Mouse (Mus musculus) kidney, postnatal 14 days (tissue): ENCODE measurements at regions not wholly inside any gene's neighbourhood (a gene's known extent, or its start where the extent isn't known, plus 50 kb on each side); places are given as distances from the start of the nearest gene placed in this dataset.
"Not testable (repeated sequence)": the region's sequence is repeated elsewhere in the genome, so short reads cannot be mapped to it uniquely, and the experiment has no call there.

Experiments
- DNase-seq: peaks from one replicate; pipeline ENCODE4 v3.0.0; 2022; ENCODE audit warnings: mixed read lengths

DNA sequence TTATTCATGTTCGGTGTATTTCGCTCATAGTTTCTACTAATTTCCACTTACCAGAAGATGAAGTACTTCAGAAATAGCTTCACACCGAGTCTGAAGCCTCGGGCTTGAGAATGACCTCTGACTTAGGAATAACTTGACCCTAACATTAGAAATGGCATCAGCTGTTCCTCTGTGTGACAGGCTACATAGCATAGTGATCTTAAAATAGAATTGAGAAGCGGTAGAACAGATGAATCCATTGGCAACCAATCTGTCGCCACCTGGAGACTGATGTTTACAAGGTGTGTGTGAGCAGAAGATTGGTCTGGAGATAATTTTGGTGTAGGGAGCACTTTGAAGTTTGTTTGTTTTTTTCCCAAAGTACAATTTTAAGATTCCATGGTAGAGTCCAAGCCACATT lies 60.9 kb upstream of the Ahi1 start:
- no peak for DNase-seq

DNA sequence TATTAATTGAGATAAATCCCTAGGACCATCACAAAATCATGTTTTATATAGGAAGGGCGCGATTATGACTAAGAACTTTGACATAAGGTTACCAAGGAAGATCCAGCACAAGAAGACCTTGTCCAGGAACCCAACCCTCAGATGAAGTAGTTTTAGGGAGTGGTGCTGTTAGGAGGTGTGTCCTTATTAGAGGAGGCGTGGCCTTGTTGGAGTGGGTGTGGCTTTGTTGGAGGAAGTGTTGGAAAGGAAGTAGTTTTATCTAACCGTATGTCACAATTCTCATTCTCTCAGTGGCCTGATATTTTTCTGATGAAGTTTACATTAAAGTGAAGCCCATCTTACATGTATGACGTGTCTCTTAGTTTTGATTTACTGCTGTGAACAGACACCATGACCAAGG lies 68.7 kb upstream of the Ahi1 start:
- no peak for DNase-seq

DNA sequence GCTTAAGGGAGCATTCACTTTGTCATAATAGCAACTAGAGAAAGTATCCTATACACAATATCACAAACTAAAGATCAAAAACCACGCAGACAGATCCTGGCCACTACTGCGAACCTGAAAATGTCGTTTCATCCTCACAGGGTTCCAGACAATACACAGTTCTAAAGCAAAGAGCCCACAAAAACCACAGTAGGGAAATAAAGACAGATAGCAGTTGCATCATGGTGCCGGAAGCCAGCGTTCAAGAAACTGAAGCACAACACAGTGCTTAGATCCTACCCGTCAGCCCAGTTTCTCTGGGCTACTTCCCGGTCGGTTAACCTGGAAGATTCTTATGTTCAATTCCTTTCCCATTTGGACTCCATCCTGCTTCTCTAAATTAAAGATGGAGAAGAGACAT lies 69.7 kb upstream of the Ahi1 start:
- no peak for DNase-seq

DNA sequence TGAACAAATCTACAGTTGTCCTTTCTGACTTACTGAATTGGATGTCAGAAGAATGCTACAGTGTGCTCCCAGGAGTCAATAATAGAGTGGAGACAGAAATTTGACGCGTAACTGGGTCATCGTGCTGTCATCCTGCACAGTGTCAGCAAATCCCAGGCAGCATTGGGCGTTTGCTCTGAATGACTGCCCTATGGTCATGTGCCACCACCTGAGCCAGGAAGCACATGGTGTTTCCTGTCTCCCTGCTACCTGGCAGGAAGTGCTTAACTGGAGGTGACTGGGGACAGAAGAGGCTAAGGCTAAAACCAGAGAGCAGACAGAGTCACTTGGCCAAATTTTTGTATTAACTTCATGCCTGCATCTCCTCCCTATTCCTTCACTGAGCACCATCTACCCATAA lies 72.1 kb upstream of the Ahi1 start:
- DNase-seq, result no peak

DNA sequence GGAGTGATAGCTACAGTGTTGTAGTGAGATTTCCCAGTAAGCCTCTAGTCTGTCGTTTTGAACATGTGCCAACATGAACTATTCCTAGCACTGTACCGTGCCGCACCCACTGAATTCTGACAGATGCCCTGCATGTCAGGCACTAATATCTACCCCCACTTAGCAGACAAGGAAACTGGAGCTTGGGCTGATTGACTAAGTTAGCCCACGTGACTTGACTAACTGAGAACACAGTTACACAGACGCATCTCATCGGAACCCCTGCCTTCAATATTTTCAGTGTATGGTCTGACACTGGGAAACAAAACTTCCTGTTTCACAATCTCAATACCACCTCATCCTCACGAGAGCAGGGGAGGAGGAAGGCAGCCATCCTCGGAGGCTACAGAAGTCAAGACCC lies 72.9 kb upstream of the Ahi1 start:
- DNase-seq, result no peak

DNA sequence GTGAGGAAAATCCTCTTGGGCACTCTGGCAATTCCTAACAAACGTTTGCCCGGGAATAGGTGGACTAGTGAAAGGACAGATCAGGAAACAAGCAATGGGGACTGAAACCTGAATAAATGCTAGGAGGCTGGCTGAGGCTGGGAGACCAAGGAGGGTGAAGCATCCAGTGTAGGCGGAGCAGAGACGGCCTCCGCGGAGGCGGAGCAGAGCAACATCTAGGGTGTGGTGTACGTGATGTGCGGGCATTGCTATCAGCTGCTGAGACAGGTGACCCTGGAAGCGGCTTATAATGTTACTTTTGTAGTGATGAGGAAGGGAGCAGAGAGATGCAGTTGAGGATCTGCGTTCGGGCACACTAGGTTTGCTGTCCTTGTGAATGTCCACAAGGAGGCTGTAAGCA lies 85.3 kb upstream of the Ahi1 start:
- no peak for DNase-seq

DNA sequence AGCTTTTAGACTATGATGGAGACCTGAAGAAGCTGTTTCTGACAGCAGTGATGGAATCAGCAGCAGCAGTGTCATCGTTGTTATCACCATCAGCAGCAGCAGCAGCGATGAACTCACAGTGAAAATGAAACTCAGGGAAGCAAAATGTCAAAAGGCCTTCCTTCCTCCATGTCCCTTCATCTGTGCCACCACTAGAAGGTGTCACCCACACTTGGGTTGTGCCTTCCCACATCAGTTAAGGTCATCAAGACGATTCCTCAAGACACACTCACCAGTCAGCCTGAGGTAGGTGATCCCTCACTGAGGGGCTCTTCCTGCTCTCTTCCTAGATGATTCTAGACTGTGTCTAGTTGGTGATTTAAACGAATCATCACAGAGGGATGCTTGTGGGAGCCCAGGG lies 87.3 kb upstream of the Ahi1 start:
- no peak for DNase-seq

DNA sequence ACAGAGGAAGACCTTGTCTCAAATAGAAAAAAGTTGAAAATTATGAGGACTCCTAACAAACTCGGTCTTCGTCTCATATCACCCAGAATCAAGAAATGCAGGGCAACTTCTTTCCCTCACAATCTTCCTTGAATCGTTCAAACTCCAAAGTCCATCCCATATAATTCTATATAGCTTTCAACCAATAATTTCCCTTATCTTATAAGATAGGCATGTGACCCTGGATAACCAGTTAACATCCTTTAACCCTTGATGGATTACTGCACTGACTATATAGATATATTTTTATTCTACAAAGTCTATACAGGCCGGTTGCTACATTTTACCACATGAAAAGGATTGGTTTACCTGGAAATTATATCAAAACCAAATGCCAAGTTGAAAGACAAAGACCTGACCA lies 94.9 kb upstream of the Ahi1 start:
- DNase-seq, result no peak

DNA sequence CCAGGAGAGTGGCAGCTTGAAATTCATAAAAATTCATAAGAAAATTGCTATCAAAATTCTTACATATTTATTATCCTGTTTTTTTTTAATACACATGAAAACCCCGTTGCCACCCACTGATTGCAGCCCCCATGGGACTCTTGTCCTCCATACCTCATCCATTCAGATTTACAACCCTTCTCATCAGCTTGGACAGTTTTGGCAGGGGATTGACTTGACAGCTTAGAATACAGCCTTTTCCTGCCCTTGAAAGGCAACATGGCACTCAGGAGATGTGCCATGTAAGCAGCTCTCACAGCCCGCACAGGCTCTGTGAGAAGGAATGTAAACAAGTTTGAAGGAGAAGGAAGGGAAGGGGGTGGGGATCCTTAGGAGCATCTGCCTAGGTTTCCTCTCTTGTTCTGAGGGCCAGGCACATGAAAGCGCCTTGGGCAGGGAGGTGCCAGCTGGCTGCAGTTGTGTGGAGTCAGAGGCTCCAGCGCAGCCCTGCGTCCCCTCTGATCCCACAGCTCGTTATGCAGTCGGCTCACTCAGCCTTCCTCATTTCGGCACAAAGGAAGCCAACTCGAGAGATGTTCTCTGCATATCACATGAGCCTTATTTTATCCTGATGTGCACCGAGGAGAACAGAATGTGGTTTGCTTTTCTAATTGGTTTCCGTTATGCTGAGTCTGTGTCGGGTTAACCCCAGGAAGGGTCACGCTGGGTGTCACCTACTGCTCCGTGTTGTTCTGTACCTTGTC lies 97.6 kb upstream of the Ahi1 start:
- no peak for DNase-seq

DNA sequence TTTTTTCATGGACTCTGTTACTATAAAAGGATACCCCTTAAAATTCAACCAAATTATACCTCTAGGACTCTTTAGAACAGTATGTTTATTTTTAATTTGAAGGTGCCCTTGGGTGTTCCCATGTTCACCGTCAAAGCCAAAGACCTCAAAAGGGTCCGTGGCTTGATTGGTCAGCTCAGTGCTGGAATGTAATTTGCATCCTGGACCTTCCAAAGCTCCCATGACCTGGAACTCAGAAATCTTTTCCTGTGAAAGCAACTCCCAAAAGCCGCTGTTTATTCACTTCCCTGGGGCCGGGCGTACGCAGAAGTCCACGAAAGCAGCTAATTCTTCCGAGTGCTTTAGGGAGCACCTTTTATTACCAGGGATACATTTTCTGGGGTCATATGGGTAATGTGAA lies 105.1 kb upstream of the Ahi1 start:
- DNase-seq, result peak; percentile 53

DNA sequence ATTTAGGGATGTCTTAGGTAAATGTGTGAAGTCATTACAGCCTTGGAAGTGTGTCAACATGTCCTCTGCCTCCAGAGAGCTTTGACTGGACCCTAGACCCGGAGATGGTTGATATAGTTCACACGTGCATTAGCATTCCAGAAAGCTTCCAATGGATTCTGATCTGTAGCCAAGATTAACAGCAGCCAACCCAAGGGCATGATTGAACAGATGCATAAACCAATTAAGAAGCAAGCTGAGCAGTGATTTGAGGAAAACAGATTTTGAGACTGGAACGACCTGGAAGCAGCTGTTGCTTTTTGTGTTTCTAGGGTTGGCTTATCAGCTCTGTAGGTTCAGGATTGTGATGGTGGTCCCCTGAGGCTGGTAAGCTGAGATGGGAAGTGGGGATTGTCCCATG lies 109.1 kb upstream of the Ahi1 start:
- DNase-seq, result no peak

DNA sequence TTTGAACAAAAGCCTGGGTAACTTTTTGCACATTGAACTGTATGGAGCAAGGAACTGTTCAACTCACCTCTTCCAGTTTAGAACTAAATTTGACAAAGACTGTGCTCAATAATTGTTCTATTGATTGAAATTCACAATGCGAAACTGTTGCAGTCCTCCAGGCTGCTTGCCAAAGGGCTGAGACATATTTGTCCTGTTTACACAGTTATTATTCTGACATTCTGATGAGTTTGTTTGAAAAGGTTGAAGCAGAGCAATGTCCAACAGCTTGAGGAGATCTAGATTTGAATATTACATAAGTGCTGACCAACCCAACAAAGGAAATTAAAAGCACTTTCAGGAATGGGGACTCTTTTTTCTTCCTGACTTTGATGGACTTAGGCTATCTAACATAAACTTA lies 110.2 kb upstream of the Ahi1 start:
- no peak for DNase-seq

DNA sequence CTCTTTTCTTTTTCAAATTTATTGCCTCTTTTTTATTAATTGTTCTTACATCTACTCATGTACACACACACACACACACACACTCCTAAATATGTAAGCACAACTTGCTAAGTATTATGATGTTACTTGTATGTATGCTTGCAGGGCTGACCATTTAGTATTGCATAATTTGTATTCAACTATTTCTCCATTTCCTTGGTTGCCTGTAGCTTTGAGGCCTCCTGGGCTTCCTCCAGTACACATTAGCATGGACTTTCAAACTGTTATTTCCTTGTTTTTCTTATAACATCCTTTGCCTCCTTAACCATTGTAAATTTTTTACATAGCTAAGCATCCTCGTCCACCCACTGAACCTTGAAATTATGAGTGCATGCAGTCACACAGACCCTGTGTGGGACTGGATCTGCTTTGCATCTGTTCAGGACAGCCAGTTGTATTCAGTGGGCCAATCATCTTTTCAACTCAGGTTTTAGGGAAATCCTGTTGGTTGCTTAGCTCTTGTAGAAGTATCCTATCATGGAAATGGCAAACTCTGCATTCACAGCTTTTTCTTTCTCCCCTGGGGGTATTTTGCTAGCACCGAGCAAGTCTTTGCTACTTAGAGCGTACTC lies 110.8 kb upstream of the Ahi1 start:
- peak; percentile 63 for DNase-seq

DNA sequence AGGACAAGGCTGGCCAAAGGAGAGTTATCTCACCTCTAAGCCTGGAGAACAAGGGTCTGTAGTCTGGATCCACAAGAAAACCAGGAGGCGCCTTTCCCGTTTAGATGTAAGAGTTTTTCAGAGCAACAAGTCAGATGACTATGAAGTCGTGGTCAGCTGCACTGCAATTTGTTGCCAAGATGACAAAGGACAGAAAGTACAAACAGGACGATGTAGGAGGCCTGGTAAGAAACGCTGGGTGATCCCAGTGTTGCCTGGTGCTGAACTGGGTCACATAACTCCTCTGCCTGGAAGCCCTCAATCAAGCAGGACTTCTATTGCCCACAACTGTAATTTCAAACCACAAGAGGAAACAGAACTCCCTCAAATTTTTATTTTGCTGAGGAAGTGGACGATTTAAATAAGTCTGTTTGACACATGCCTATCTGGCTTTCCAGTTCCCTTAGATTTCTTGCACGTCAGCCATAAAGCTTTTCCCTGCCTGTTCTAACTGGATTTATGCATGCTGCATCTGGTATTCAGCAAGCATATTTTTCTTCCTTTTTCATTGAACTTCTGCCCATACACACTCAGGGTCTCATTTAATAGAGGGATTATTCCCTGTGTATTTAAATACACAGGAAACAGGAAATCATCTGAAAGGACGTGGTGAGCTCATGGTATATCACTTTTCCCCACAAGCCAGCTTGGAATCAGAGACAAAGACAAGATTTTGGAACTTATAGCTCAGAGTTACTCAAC lies 113.5 kb upstream of the Ahi1 start:
- peak; percentile 42 for DNase-seq

DNA sequence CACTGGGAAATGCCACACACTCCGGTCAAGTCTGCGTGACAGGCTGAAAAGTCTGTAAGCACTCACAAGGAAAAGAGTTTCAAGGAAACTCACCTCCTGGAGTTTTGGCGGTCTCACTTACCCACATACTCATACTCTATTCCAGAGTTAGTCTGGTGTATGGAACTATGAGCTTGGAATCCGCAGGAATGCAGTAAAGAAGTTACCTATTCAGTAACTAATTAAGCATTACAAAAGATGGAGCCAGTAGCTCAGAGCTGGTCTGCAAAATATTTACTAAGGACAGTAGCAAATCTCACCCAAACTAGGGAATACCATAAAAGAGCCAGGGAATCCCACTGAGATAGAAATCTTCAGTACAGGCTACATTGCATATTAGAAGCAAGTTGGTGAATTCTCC lies 111.9 kb upstream of the Pde7b start:
- not testable (repeated sequence) for DNase-seq

DNA sequence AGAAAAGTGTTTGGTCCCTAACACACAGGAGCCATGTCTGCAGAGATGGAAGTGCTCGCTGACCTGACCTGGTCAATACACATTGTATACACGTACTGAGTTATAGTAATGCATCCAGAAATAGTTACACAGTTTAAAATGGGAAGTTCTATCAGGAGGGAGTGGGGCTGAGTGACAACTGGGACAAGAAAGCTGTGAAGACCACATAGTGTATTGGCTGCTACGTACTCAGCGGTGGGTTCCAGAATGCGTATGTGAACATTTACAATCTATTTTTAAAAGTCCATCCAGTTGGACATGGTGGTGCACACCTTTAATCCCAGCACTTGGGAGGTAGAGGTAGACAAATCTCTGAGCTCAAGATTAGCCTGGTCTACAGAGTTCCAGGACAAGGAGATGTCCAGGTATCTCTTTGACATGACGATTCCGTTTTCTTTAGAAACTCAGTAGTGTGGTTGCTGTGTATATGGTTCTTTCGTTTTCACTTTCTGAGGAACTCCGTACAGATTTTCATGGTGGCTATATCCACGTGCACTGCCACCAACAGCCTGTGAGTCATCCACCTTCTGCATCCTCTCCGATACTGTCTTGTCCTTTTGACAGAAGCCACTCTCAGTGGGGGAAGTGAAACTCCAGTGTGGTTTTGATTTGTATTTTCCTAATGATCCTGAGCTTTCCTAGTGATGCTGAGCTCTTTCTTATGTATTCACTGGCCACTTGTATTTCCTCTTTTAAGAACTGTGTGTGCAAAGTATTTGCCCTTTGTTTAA lies 110.1 kb upstream of the Pde7b start:
- no peak for DNase-seq

DNA sequence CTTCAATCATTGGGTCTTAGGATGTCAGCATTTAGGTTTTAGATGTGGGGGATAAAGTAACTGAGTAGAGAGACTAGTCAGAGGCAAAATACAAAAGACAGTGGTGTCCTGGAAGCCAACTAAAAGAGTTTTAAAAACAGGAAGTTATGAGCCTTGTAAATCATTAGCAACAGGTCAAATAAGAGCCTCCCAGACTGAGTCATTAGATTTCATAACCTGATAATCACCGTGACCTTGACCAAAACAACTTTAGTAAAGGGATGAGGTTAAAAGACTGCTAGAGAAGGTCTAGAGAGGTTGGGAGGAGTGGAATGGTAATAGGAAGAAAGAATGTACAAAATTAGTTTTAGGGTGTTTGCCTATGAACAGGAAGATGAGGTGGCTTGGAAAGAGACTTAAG lies 103.4 kb upstream of the Pde7b start:
- DNase-seq, result no peak

DNA sequence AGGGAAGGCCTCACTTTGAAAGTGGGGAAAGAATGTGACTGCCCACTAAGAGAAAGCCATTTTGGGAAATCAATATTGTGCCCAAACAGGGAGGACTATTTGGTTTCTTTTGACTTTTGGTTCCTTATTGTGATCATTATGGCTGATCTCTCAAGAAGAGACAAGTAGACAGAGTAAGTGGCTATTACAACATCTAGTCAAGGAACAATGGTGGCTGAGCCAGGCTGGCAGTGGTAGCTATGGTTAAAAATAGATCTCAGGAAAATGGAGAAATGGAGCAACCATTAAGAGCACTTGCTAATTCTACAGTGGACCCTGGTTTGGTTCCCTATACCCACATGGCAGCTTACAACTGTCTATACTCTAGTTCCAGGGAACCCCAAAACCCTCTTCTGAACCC lies 102.6 kb upstream of the Pde7b start:
- DNase-seq, result no peak

DNA sequence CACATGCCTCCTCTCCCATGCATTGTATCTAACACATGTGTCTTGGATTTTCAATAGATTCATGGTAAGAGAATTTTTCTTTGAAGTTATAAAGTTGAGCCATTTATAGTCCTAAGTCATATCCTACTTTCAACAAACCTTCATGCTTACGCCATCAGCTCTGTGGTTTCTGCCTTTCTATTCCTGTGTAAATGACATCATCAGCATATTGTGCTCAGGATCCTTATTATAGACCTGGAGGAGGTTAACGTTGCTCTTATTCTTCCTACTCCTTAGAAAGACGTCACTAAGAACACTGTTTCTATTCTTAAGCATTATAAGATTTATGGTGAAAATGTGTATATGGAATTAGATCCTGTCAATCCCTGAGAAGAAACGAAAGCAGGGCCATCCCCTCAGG lies 93.7 kb upstream of the Pde7b start:
- DNase-seq, result no peak

DNA sequence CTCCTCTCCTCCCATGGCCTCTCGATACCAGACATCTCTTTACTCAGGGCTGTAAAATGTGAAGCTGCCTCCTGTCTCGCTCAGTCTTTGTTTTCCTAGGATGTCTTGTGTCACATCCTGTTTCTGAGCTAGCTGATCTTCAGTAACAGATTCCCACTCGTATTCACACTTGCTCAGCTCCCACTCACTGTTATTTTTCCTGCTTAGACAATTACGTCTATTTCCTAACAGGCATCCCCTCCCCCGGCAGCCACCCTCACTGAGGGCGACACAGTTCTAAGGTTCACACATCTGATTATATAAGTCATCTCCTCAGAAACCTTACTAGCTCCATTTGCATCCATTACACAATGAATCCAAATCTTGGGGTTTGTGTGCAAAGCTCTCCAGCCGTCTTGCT lies 74.9 kb upstream of the Pde7b start:
- no peak for DNase-seq

DNA sequence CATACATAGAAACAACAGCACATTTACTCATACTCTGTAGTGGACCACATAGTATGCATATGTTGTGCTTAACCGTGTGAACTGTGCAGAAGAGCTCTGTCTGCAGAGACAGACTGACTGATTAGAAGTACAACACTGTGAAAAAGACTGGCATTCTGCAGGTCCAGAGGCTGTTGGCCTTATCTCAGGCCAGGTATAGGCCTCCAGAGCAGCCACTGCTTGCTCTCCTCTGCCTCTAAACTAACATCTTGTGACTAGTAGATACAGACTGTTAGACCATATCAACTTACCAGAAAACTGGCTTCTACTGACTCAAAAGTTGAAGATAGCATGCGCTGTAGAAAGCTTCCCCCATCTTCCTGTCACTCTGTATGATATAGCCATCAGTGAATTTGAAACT lies 73.5 kb upstream of the Pde7b start:
- no peak for DNase-seq

DNA sequence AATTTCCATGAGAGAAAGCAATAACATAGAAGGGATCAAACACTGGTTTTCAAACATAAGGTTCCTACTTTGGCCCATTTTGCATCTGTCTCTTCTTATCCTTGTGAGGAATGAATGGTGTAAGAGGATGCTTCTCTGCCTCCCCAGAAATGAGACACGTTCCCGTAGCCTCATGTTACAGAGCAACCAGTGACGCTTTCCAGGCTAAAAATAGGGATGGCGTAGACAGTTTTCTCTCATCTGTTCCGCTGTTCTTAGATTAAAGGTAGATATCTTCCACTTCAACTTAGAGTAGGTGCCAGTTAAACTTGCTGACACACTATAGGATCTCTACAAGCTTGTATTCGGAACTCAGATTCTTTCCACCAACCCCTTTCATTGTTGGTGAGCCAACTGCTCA lies 69.1 kb upstream of the Pde7b start:
- DNase-seq, result no peak

DNA sequence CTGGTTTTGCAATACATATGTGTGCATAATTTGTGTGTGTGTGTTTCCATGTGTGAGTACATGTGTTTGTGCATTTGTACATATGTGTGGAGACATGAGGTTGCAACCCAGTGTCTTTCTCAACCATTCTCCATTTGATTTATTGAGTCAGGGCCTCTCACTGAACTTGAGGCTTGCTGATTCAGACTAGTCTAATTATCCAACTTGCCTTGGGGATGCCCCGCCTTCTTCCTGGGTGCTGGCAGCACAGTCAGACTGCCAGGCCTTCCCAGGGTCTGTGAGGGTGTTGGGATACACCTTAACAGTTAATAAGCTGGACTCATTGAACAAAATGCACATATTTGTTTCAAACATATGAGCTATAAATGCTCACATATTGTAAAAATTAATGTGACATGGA lies 56.1 kb upstream of the Pde7b start:
- DNase-seq, result no peak
